Mouse (Mus musculus): ENCODE measurements around the gene Gm33543. TPM values are rescaled to one million over a fixed set of nuclear protein-coding genes. Genes with fewer than 3 reads are reported as not detected.

The Gm33543 gene
- total and polyA plus RNA-seq, 3 experiments: not detected

- H3K9ac ChIP-seq (ENCODE audit: control insufficient read depth, low read depth, low read length, poor library complexity, severe bottlenecking): no peak overlapping the region
- no peak overlapping the region for H3K27ac ChIP-seq (ENCODE audit: control insufficient read depth, low read depth, low read length)
- TF ChIP-seq TAL1 (IDR thresholded peaks at IDR 0.05; ENCODE audit: low read length) (no peak), MXI1 (IDR thresholded peaks at IDR 0.05; ENCODE audit: low read depth, low read length) (no peak), ZKSCAN1 (IDR thresholded peaks at IDR 0.05; ENCODE audit: low read depth, low read length) (no peak), ZNF384 (IDR thresholded peaks at IDR 0.05; ENCODE audit: low read depth, low read length) (no peak), BHLHE40 (IDR thresholded peaks at IDR 0.05; ENCODE audit: borderline replicate concordance, low read depth, low read length) (no peak), GABPA (IDR thresholded peaks at IDR 0.05; ENCODE audit: low read depth, low read length) (no peak)
- H3K36me3 ChIP-seq (ENCODE audit: control insufficient read depth in 1 of 2, insufficient read depth in 2 of 2, low read length in 2 of 2): no peaks in the 10 kb centered on the region
- no peaks in the 10 kb centered on the region for H3K79me2 ChIP-seq (ENCODE audit: control insufficient read depth, insufficient read depth, low read length, poor library complexity)
- no peaks in the 10 kb centered on the region for H3K9me3 ChIP-seq (replicated peaks; ENCODE audit: insufficient read depth, low read length)
- H3K4me1 ChIP-seq (ENCODE audit: control insufficient read depth in 1 of 2, insufficient read depth in 2 of 2, low read length in 2 of 2): no peaks in the 10 kb centered on the region
- DNase-seq (ENCODE audit: low read depth, low spot score): no peak
- H3K4me3 ChIP-seq (ENCODE audit: control insufficient read depth in 1 of 2, insufficient read depth in 1 of 2, low read depth in 2 of 2, low read length in 2 of 2): no peak overlapping the region
- no peaks in the 10 kb centered on the region; a peak in 1 of 4 replicates for H3K27me3 ChIP-seq (ENCODE audit: control insufficient read depth in 1 of 2, insufficient read depth in 2 of 2, low read length in 2 of 2)
These were observed 14.4 kb downstream of the Gm33543 start for GRCm38 (mm10) chr10:95828374-95828773.

GRCm38 (mm10) chr10:95825651-95826050 is 17.1 kb downstream of the Gm33543 start:
- no peak overlapping the region for H3K9ac ChIP-seq (ENCODE audit: control insufficient read depth, low read depth, low read length, poor library complexity, severe bottlenecking)
- H3K27ac ChIP-seq (ENCODE audit: control insufficient read depth, low read depth, low read length): no peak overlapping the region
- no peak for DNase-seq (ENCODE audit: low read depth, low spot score)
- TF ChIP-seq ZC3H11A (IDR thresholded peaks at IDR 0.05; ENCODE audit: low read depth, low read length) (no peak), POLR2AphosphoS5 (IDR thresholded peaks at IDR 0.05; ENCODE audit: borderline replicate concordance, low read depth, low read length) (no peak), HCFC1 (IDR thresholded peaks at IDR 0.05; ENCODE audit: low read depth, low read length) (no peak), MYB (IDR thresholded peaks at IDR 0.05; ENCODE audit: low read depth, low read length) (no peak), MAX (IDR thresholded peaks at IDR 0.05; ENCODE audit: low read length) (no peak), USF2 (IDR thresholded peaks at IDR 0.05; ENCODE audit: borderline replicate concordance in 1 of 2, insufficient read depth in 1 of 2, low read depth in 1 of 2, low read length in 2 of 2) (no peak), MAZ (IDR thresholded peaks at IDR 0.05; ENCODE audit: low read depth, low read length) (no peak)
- H3K36me3 ChIP-seq (ENCODE audit: control insufficient read depth in 1 of 2, insufficient read depth in 2 of 2, low read length in 2 of 2): no peaks in the 10 kb centered on the region
- no peak overlapping the region for H3K4me3 ChIP-seq (ENCODE audit: control insufficient read depth in 1 of 2, insufficient read depth in 1 of 2, low read depth in 2 of 2, low read length in 2 of 2)
- H3K4me1 ChIP-seq (ENCODE audit: control insufficient read depth in 1 of 2, insufficient read depth in 2 of 2, low read length in 2 of 2): no peaks in the 10 kb centered on the region
- no peaks in the 10 kb centered on the region for H3K9me3 ChIP-seq (replicated peaks; ENCODE audit: insufficient read depth, low read length)
- H3K27me3 ChIP-seq (ENCODE audit: control insufficient read depth in 1 of 2, insufficient read depth in 2 of 2, low read length in 2 of 2): no peaks in the 10 kb centered on the region; a peak in 1 of 4 replicates
- no peaks in the 10 kb centered on the region for H3K79me2 ChIP-seq (ENCODE audit: control insufficient read depth, insufficient read depth, low read length, poor library complexity)

GRCm38 (mm10) chr10:95818506-95818905 is 24.2 kb downstream of the Gm33543 start:
- no peaks in the 10 kb centered on the region for H3K36me3 ChIP-seq (ENCODE audit: control insufficient read depth in 1 of 2, insufficient read depth in 2 of 2, low read length in 2 of 2)
- no peaks in the 10 kb centered on the region; a peak in 1 of 4 replicates for H3K27me3 ChIP-seq (ENCODE audit: control insufficient read depth in 1 of 2, insufficient read depth in 2 of 2, low read length in 2 of 2)
- no peak overlapping the region for H3K4me3 ChIP-seq (ENCODE audit: control insufficient read depth in 1 of 2, insufficient read depth in 1 of 2, low read depth in 2 of 2, low read length in 2 of 2)
- no peaks in the 10 kb centered on the region for H3K9me3 ChIP-seq (replicated peaks; ENCODE audit: insufficient read depth, low read length)
- H3K9ac ChIP-seq (ENCODE audit: control insufficient read depth, low read depth, low read length, poor library complexity, severe bottlenecking): no peak overlapping the region
- DNase-seq (ENCODE audit: low read depth, low spot score): no peak
- H3K27ac ChIP-seq (ENCODE audit: control insufficient read depth, low read depth, low read length): no peak overlapping the region
- H3K79me2 ChIP-seq (ENCODE audit: control insufficient read depth, insufficient read depth, low read length, poor library complexity): no peaks in the 10 kb centered on the region
- no peaks in the 10 kb centered on the region for H3K4me1 ChIP-seq (ENCODE audit: control insufficient read depth in 1 of 2, insufficient read depth in 2 of 2, low read length in 2 of 2)
- no peak for TF ChIP-seq CHD1 (IDR thresholded peaks at IDR 0.05; ENCODE audit: low read depth, low read length)
- no peak for TF ChIP-seq NRF1 (IDR thresholded peaks at IDR 0.05; ENCODE audit: insufficient read depth, low read depth, low read length, poor library complexity, severe bottlenecking)
- no peak for TF ChIP-seq TAL1 (IDR thresholded peaks at IDR 0.05; ENCODE audit: low read length)
- TF ChIP-seq USF1 (IDR thresholded peaks at IDR 0.05; ENCODE audit: low read depth, low read length): no peak
- TF ChIP-seq TCF12 (IDR thresholded peaks at IDR 0.05; ENCODE audit: low read depth, low read length): no peak
- no peak for TF ChIP-seq SMC3 (IDR thresholded peaks at IDR 0.05; ENCODE audit: low read depth, low read length)
- TF ChIP-seq TBP (IDR thresholded peaks at IDR 0.05; ENCODE audit: low read depth, low read length): no peak
- TF ChIP-seq CTCF (IDR thresholded peaks at IDR 0.05 in 2 of 3, conservative IDR thresholded peaks at IDR 0.05 in 1 of 3; ENCODE audit: control insufficient read depth in 1 of 3, insufficient read depth in 1 of 3, low read depth in 2 of 3, low read length in 3 of 3, poor library complexity in 1 of 3, severe bottlenecking in 1 of 3): no peak
- TF ChIP-seq UBTF (IDR thresholded peaks at IDR 0.05; ENCODE audit: borderline replicate concordance, insufficient read depth, low read depth, low read length): no peak
- TF ChIP-seq MAFK (IDR thresholded peaks at IDR 0.05; ENCODE audit: borderline replicate concordance, low read depth, low read length): no peak
- no peak for TF ChIP-seq NELFE (IDR thresholded peaks at IDR 0.05; ENCODE audit: low read depth, low read length)
- no peak for TF ChIP-seq ZNF384 (IDR thresholded peaks at IDR 0.05; ENCODE audit: low read depth, low read length)
- no peak for TF ChIP-seq JUND (IDR thresholded peaks at IDR 0.05; ENCODE audit: low read depth, low read length)
- no peak for TF ChIP-seq ZMIZ1 (IDR thresholded peaks at IDR 0.05; ENCODE audit: low read depth, low read length)
- no peak for TF ChIP-seq ETS1 (IDR thresholded peaks at IDR 0.05; ENCODE audit: low read depth, low read length)
- TF ChIP-seq KAT2A (conservative IDR thresholded peaks at IDR 0.05; ENCODE audit: low read depth, low read length): no peak

All from MEL (cell line).